Mouse (Mus musculus) macrophage (primary cell): ENCODE data around the gene Zfp39. TPM values are rescaled to one million over a fixed set of nuclear protein-coding genes. Genes with fewer than 3 reads are reported as not detected.

Source experiments
- H3K27ac ChIP-seq: fragments of 350-480 bp; formaldehyde crosslinking; 2 replicates; pipeline ENCODE4 v1.9.0; 2021
- H3K36me3 ChIP-seq: fragments of 350-480 bp; formaldehyde crosslinking; 2 replicates; pipeline ENCODE4 v1.9.0; 2021; ENCODE audit errors: inconsistent target
- H3K4me3 ChIP-seq: fragments of 350-480 bp; formaldehyde crosslinking; 2 replicates; pipeline ENCODE4 v1.9.0; 2021; ENCODE audit errors: inconsistent target
- H3K79me2 ChIP-seq: fragments of 350-480 bp; formaldehyde crosslinking; 2 replicates; pipeline ENCODE4 v1.9.0; 2021; ENCODE audit errors: inconsistent target
- WGBS: methylation state at CpG from one replicate; pipeline ENCODE4 v1.1.7; 2026; ENCODE audit warnings: inconsistent platforms; ENCODE audit not compliant: missing documents; 5-methylcytosine and 5-hydroxymethylcytosine counted together
- polyA plus RNA-seq: library from polyadenylated mRNA; stranded (reverse); fragments of 250-400 nt; gene quantifications from 3 replicates; pipeline ENCODE4 v1.2.4, GENCODE M21; 2018; ENCODE audit warnings: inconsistent platforms

Zfp39 gene
- polyA plus RNA-seq, 1 experiment from 2014 or later: 3.7 TPM

- Histone ChIP-seq H3K27ac (no peak overlapping the region), H3K79me2 (no peaks in the 10 kb centered on the region), H3K36me3 (peaks cover 46% of the 10 kb centered on the region), H3K4me3 (no peak overlapping the region)
- 66% methylated on average over 4 of the region's 4 CpGs for WGBS
Measured at GRCm38 (mm10) chr11:58931576-58931975, 27.6 kb upstream of the Zfp39 start.

- Histone ChIP-seq H3K36me3 (peaks cover 35% of the 10 kb centered on the region), H3K79me2 (no peaks in the 10 kb centered on the region), H3K4me3 (no peak overlapping the region), H3K27ac (no peak overlapping the region)
- WGBS: 93% methylated on average over 3 of the region's 3 CpGs
Measured at GRCm38 (mm10) chr11:58930254-58930653, 26.2 kb upstream of the Zfp39 start.

GRCm38 (mm10) chr11:58929641-58930040, 25.6 kb upstream of the Zfp39 start:
- Histone ChIP-seq H3K36me3 (peaks cover 30% of the 10 kb centered on the region), H3K27ac (no peak overlapping the region), H3K4me3 (no peak overlapping the region), H3K79me2 (no peaks in the 10 kb centered on the region)
- WGBS: 72% methylated on average over 2 of the region's 3 CpGs

GRCm38 (mm10) chr11:58929055-58929454, 25.0 kb upstream of the Zfp39 start:
- H3K79me2 ChIP-seq: no peaks in the 10 kb centered on the region
- H3K4me3 ChIP-seq: no peak overlapping the region
- no peak overlapping the region for H3K27ac ChIP-seq
- peaks cover 25% of the 10 kb centered on the region for H3K36me3 ChIP-seq
- WGBS: 90% methylated on average over 4 of the region's 4 CpGs

- Histone ChIP-seq H3K4me3 (peak overlapping the region; percentile 43), H3K36me3 (peaks cover 14% of the 10 kb centered on the region), H3K27ac (peak overlapping the region; percentile 86), H3K79me2 (no peaks in the 10 kb centered on the region)
- under 1% methylated on average over 20 of the region's 20 CpGs for WGBS
Measured at GRCm38 (mm10) chr11:58927790-58928651, 24.0 kb upstream of the Zfp39 start.

GRCm38 (mm10) chr11:58927053-58927452, 23.0 kb upstream of the Zfp39 start:
- WGBS: 75% methylated on average over 2 of the region's 2 CpGs
- no peak overlapping the region for H3K4me3 ChIP-seq
- no peak overlapping the region for H3K27ac ChIP-seq
- H3K79me2 ChIP-seq: no peaks in the 10 kb centered on the region
- peaks cover 5% of the 10 kb centered on the region for H3K36me3 ChIP-seq

GRCm38 (mm10) chr11:58926651-58927050, 22.6 kb upstream of the Zfp39 start:
- 90% methylated on average over 2 of the region's 3 CpGs for WGBS
- Histone ChIP-seq H3K4me3 (no peak overlapping the region), H3K36me3 (peaks cover under 1% of the 10 kb centered on the region; the same call in 1 of the 2 replicates), H3K27ac (no peak overlapping the region), H3K79me2 (no peaks in the 10 kb centered on the region)

GRCm38 (mm10) chr11:58922420-58922819, 18.4 kb upstream of the Zfp39 start:
- no peaks in the 10 kb centered on the region for H3K36me3 ChIP-seq
- no peak overlapping the region for H3K4me3 ChIP-seq
- H3K79me2 ChIP-seq: no peaks in the 10 kb centered on the region
- H3K27ac ChIP-seq: no peak overlapping the region
- 86% methylated on average over 9 of the region's 9 CpGs for WGBS

- no peaks in the 10 kb centered on the region for H3K36me3 ChIP-seq
- 79% methylated on average over 2 of the region's 5 CpGs for WGBS
- no peak overlapping the region for H3K27ac ChIP-seq
- H3K79me2 ChIP-seq: no peaks in the 10 kb centered on the region
- no peak overlapping the region for H3K4me3 ChIP-seq
Measured at GRCm38 (mm10) chr11:58918759-58919158, 14.7 kb upstream of the Zfp39 start.

GRCm38 (mm10) chr11:58917745-58918366, 13.8 kb upstream of the Zfp39 start, which contains the start of gene Btnl10:
Gene Btnl10, plus strand, starts transcription at chr11:58917908.
- no peak within 1 kb of the TSS for H3K27ac ChIP-seq
- no peaks in the 10 kb centered on the region for H3K79me2 ChIP-seq
- WGBS: 94% methylated on average over 12 of the region's 12 CpGs
- no peaks in the 10 kb centered on the region for H3K36me3 ChIP-seq
- no peak within 1 kb of the TSS for H3K4me3 ChIP-seq

GRCm38 (mm10) chr11:58916879-58917744, 13.1 kb upstream of the Zfp39 start:
- WGBS: 60% methylated on average over 14 of the region's 14 CpGs
- Histone ChIP-seq H3K36me3 (no peaks in the 10 kb centered on the region), H3K79me2 (no peaks in the 10 kb centered on the region), H3K27ac (no peak overlapping the region), H3K4me3 (no peak overlapping the region)

GRCm38 (mm10) chr11:58914461-58915028, 10.5 kb upstream of the Zfp39 start:
- Histone ChIP-seq H3K27ac (no peak overlapping the region), H3K4me3 (peak overlapping the region; percentile 5; the same call in 1 of the 2 replicates), H3K79me2 (no peaks in the 10 kb centered on the region), H3K36me3 (no peaks in the 10 kb centered on the region)
- 8% methylated on average over 15 of the region's 17 CpGs for whole genome bisulfite sequencing

- Histone ChIP-seq H3K27ac (no peak overlapping the region), H3K36me3 (no peaks in the 10 kb centered on the region), H3K4me3 (no peak overlapping the region), H3K79me2 (no peaks in the 10 kb centered on the region)
- 78% methylated on average over 1 of the region's 1 CpGs for WGBS
Measured at GRCm38 (mm10) chr11:58913776-58914175, 9.8 kb upstream of the Zfp39 start.

GRCm38 (mm10) chr11:58904838-58905237, 813 bp upstream of the Zfp39 start:
- Histone ChIP-seq H3K4me3 (peak overlapping the region; percentile 57; the same call in 1 of the 2 replicates), H3K79me2 (no peaks in the 10 kb centered on the region), H3K27ac (no peak overlapping the region), H3K36me3 (peaks cover 13% of the 10 kb centered on the region; the same call in 1 of the 2 replicates)
- WGBS: 77% methylated on average over 6 of the region's 6 CpGs
